Mouse (Mus musculus) cortical plate, adult 2 months (tissue): ENCODE results near the gene Gnaq. TPM values are rescaled to one million over a fixed set of nuclear protein-coding genes. Genes with fewer than 3 reads are reported as not detected.
A peak's percentile ranks its signal among the peaks of the same experiment; 100 is the strongest.
"Not testable (repeated sequence)": the region's sequence is repeated elsewhere in the genome, so short reads cannot be mapped to it uniquely, and the experiment has no call there.

Experiments used
- H3K27ac ChIP-seq: fragments of 200-500 bp; 2 replicates; pipeline ENCODE4 v1.5.1; 2012; ENCODE audit warnings: low read length, control low read depth, inconsistent platforms; ENCODE audit not compliant: insufficient read depth
- H3K4me1 ChIP-seq: fragments of 200-500 bp; 2 replicates; pipeline ENCODE4 v1.6.1; 2011; ENCODE audit warnings: low read length; ENCODE audit not compliant: control insufficient read depth, insufficient read depth
- H3K4me3 ChIP-seq: fragments of 200-500 bp; 2 replicates; pipeline ENCODE4 v1.5.1; 2011; ENCODE audit warnings: mild to moderate bottlenecking, low read length, control low read depth; ENCODE audit not compliant: insufficient read depth
- CTCF ChIP-seq: fragments of 200-500 bp; IDR thresholded peaks from 2 replicates; pipeline ENCODE4 v1.5.1; 2011; ENCODE audit warnings: mild to moderate bottlenecking, control low read depth, low read length; ENCODE audit not compliant: insufficient read depth; ENCODE audit errors: extremely low read depth
- POLR2A ChIP-seq: fragments of 200-500 bp; IDR thresholded peaks from 2 replicates; pipeline ENCODE4 v1.6.1; 2011; ENCODE audit warnings: mild to moderate bottlenecking, low read length, control low read depth; ENCODE audit not compliant: insufficient read depth; ENCODE audit errors: extremely low read depth
- polyA plus RNA-seq: library from polyadenylated mRNA; depleted of rRNA; stranded (reverse); fragments of >200 nt; gene quantifications from 2 replicates; pipeline ENCODE4 v1.2.3, GENCODE M21; 2012; rRNA removed

Gene Gnaq
- 59.1 and 63.5 TPM in 2 replicates for polyA plus RNA-seq

DNA sequence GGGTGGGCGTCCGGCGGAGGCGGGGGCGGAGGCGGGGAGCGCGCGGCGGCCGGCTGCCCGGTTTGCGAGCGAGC lies at the start of gene Gnaq:
Gene Gnaq, plus strand, starts transcription at position 41 of the 74 bp plus-strand sequence.
- Histone ChIP-seq H3K27ac (peak within 1 kb of the TSS; percentile 98), H3K4me1 (peaks cover 3% of the 10 kb centered on the region; the same call in 1 of the 2 replicates), H3K4me3 (peak within 1 kb of the TSS; percentile 97)
- no peak for TF ChIP-seq CTCF
- no peak for TF ChIP-seq POLR2A

DNA sequence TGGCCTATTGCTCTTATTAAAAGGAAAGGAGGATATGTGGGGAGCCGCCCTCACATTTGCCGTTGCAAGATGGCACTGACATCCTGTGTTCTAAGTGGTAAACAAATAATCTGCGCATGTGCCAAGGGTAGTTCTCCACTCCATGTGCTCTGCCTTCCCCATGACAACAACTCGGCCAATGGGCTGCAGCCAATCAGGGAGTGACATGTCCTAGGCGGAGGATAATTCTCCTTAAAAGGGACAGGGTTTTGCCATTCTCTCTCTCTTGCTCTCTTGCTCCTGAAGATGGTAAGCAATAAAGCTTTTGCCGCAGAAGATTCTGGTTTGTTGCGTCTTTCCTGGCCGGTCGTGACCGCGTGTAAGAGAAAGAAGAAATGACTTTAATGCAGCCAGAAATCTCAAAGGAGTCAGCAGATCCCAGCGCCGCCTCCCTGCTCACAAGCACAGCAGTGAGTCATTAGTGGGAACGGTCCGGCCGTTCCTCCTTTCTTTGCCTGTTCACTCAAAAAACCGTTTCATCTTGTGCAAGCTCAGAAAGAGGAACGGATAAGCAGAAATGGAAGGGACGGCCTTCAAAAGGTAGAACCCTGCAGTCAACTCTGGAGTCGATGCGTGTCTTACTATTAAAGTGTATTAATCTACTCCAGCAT lies 48.5 kb upstream of the Gnaq start:
- not testable (repeated sequence) for H3K4me3 ChIP-seq, H3K27ac ChIP-seq

DNA sequence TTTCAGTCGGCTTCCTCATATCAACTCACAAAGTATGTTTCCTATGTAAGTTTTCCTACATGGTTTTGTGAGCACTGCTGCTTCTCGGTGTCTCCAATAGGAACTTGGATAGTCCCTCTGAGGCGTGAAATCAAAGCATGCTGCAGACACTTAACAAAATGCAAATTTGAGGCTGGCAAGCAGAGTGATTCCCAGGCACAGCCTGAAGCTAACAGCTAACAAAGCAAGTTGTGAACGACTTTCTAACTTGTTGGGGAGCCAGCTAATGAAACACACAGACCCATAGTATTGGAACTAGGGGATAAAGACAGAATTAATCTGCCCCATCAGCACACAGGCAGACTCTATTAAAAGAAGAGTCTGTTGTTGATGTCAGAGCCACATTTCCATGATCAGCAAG lies 47.4 kb upstream of the Gnaq start:
- TF ChIP-seq POLR2A: no peak
- TF ChIP-seq CTCF: no peak
- Histone ChIP-seq H3K4me1 (no peaks in the 10 kb centered on the region), H3K4me3 (no peak overlapping the region), H3K27ac (no peak overlapping the region)

More for the DNA sequence above, 48.5 kb upstream of the Gnaq start:
- H3K4me1 ChIP-seq: not testable (repeated sequence)

DNA sequence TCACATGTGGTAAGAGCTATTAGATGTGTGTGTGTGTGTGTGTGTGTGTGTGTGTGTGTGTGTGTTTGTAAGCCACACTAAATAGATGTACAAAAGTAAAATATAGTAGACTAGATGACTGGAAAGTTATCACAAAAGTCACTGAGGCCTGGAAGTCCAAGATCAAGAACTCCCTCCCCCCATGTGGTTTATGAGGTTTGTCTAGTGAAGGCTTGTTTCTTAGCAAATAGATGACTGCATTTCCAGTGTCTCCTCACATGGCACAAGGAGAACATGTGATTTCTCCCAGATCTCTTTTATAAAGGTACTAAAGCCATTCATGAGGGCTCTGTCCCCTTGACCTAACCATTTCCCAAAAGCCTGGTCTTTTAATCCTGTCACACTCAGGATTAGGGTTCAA lies 46.5 kb upstream of the Gnaq start:
- TF ChIP-seq POLR2A (no peak), CTCF (no peak)
- Histone ChIP-seq H3K27ac (no peak overlapping the region), H3K4me1 (no peaks in the 10 kb centered on the region)

DNA sequence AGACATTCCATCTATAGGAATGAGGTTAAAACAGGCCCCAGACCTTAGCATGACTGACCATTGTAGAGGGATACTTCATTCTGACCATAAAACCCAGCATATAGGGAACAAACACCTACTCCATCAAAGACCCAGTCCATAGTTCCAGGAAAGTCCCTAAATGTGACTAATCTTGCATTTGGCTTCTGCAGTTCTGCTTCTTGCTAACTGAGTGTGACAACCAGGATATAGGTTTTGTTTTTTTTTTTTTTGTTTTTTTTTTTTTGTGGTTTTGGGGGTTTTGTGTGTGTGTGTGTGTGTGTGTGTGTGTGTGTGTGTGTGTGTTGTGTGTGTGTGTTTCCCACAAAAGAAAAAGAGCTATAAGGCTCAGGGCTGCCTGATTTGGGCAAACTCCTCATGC lies 46.0 kb upstream of the Gnaq start:
- Histone ChIP-seq H3K27ac (no peak overlapping the region), H3K4me1 (no peaks in the 10 kb centered on the region), H3K4me3 (no peak overlapping the region)
- no peak for TF ChIP-seq POLR2A
- no peak for TF ChIP-seq CTCF

More for the DNA sequence above, 46.5 kb upstream of the Gnaq start:
- no peak overlapping the region for H3K4me3 ChIP-seq

DNA sequence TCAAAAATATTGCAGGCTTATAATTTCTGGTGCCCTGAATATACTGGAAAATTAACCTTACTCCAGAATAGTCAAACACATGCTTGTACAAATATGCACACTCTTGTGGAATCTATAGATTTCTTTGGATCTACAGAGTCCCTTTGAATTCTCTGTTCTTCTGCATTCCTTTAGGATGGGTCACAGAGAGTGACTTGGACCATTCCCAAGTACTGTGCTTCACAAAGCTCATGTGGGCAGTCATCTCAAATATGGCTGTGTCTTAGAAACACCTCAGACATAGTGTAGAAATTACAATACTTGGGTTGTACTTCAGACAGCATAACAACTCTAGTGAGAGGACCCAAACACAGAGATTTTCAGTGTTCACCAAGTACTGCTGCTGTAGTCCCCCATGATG lies 45.2 kb upstream of the Gnaq start:
- TF ChIP-seq CTCF: no peak
- no peak overlapping the region for H3K27ac ChIP-seq

DNA sequence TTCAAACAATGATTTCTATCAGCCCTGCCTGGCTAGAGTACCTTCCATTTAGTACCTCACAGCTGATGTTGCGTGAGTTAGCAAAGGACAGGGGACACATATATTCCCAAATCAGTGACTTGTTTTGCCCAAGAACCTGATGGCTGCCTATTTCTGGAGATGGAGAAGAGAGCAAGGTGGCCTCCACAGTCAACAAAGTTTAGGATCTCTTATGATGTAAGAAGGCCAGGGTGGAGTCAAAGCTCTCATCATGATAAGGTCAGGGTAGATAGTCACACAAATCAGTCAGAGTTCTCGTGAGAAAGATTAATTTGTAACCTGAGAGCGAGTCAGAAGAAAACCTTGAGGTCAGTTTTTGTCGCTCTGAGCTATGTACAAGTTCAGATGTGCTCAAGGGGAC lies 39.0 kb upstream of the Gnaq start:
- TF ChIP-seq CTCF: no peak
- no peak for TF ChIP-seq POLR2A
- Histone ChIP-seq H3K4me3 (no peak overlapping the region), H3K27ac (no peak overlapping the region), H3K4me1 (no peaks in the 10 kb centered on the region)

More for the DNA sequence above, 45.2 kb upstream of the Gnaq start:
- Histone ChIP-seq H3K4me1 (no peaks in the 10 kb centered on the region), H3K4me3 (no peak overlapping the region)

DNA sequence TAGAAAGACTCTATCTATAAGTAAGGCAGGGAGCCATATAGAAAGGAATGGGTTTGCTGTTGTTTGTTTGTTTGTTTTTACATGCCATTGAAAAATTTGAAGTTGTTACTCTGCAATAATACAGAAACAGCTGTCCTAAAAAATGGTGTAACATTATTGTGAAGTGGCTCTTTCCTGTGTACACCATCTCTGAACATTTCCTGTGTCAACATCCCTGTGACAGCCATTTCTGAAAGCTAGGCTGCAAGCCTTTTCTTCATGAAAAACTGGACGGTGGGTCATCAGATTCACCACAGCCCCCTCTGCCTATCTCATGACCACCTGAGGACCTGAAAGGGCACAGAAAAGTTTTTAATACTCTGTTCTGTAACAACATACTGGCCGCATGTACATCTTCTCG lies 22.7 kb upstream of the Gnaq start:
- TF ChIP-seq POLR2A: no peak
- no peak for TF ChIP-seq CTCF
- no peaks in the 10 kb centered on the region for H3K4me1 ChIP-seq
- no peak overlapping the region for H3K27ac ChIP-seq
- no peak overlapping the region for H3K4me3 ChIP-seq

DNA sequence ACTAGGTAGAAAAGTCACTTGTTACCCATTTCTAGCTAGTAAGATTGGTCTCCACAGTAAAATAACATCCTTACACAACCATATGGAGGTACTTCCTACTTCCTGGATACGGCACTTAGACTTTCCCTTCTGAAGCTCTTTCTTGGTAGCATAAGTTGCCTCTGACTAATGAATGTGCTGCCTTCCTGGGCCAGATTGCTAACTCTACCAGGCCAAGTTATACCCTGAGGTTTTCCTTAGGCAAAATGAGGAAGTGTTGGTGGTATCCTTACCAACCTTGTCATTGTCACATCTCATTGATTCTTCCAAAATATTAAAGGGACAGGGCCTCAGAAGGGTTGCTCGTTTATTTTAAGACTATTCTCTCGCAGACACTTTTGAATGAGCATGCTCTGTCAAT lies 22.0 kb upstream of the Gnaq start:
- Histone ChIP-seq H3K4me1 (no peaks in the 10 kb centered on the region), H3K27ac (no peak overlapping the region), H3K4me3 (no peak overlapping the region)
- no peak for TF ChIP-seq POLR2A
- TF ChIP-seq CTCF: no peak

DNA sequence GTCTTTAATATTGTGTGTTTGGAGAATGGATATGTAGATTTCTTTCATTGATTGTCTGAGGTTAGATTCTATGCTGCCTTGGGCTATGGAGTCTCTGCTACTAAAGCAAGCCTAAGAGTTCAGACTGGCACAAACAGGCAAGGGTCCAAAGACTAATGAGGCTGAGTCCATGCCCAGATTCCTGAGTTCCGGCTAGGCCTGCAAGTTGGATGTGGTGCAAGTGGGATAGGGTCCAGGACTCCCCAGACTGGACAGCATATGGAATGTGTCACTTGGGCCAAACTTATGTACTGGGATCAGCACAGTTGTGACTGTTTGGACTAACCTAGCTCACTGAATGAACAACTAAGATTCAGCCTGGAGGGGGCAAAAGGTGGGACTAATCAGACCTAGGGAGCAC lies 19.3 kb upstream of the Gnaq start:
- no peaks in the 10 kb centered on the region for H3K4me1 ChIP-seq
- H3K4me3 ChIP-seq: no peak overlapping the region
- H3K27ac ChIP-seq: no peak overlapping the region
- TF ChIP-seq CTCF: no peak
- TF ChIP-seq POLR2A: no peak

DNA sequence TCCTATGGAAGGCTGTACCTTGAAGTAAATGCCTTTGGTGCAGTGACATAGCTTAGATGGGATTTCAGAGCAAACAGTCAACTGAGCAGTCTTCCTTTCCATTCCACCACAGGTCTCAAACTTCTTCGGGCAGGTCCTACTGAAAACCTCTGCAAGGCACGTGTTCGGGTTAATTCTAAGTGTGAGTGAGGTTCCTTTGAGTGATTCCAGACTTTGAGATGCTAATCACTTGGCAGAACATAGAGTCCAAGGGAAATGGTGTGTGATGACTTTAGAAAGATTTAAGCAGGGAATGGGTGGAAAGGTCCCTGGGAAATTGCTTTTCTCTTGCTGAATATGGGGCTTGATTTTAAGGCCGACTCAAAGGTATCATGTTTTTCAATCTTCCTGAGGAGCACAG lies 14.2 kb upstream of the Gnaq start:
- Histone ChIP-seq H3K27ac (no peak overlapping the region), H3K4me1 (no peaks in the 10 kb centered on the region), H3K4me3 (no peak overlapping the region)
- TF ChIP-seq CTCF (no peak), POLR2A (no peak)

DNA sequence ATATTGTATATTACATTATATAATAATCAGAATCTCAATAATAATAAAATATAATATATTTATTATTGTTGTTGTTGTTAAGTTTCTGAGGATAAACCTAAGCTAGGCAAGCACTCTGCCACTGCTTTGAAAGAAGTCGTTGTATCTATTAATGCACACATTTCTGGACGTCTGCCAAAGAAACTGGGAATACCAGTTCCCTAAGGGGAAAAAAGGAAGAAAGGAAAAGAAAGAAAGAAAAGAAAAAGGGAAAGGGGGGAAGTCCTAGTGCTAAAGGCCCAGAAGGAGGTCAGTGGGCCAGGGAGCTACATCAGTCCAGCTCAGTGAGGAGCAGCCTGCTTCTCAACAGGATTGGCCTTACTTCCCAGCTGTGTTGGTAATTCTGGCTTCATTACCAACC lies 11.3 kb upstream of the Gnaq start:
- no peak overlapping the region for H3K4me3 ChIP-seq
- H3K27ac ChIP-seq: no peak overlapping the region
- peaks cover 2% of the 10 kb centered on the region; the same call in 1 of the 2 replicates for H3K4me1 ChIP-seq
- TF ChIP-seq POLR2A: no peak
- TF ChIP-seq CTCF: no peak
